7 mouse cellular contexts compared by ENCODE assay signal in genomic region chr14:47189635-47189955, GRCm38 (mm10). TPM values are rescaled to one million over a fixed set of nuclear protein-coding genes. Genes with fewer than 3 reads are reported as not detected.
DNase-seq lines count a peak whose midpoint lies in the region; ATAC-seq lines count a peak whose summit lies in the region.

No protein-coding gene starts in this region.

- H3K36me3 ChIP-seq in lung, embryonic 16.5 days (ENCODE audit: control insufficient read depth, insufficient read depth, low read length), result no peaks in the 10 kb centered on the region
- no peaks in the 10 kb centered on the region for H3K36me3 ChIP-seq in forebrain, embryonic 10.5 days (replicated peaks)
- H3K36me3 ChIP-seq in limb, embryonic 15.5 days, result no peaks in the 10 kb centered on the region
- no peaks in the 10 kb centered on the region for H3K36me3 ChIP-seq in stomach, embryonic 14.5 days (ENCODE audit: control insufficient read depth, insufficient read depth, low read length)

- WGBS in lung, embryonic 16.5 days, result 6% methylated on average over 8 of the region's 8 CpGs
- 12% methylated on average over 8 of the region's 8 CpGs for WGBS in forebrain, embryonic 10.5 days
- WGBS in limb, embryonic 15.5 days, result 17% methylated on average over 8 of the region's 8 CpGs
- WGBS in stomach, embryonic 14.5 days, result 10% methylated on average over 8 of the region's 8 CpGs

- peak overlapping the region; percentile 85 for H3K4me2 ChIP-seq in lung, embryonic 16.5 days (ENCODE audit: low read depth, low read length)
- H3K4me2 ChIP-seq in limb, embryonic 15.5 days, result peak overlapping the region; percentile 100
- peak overlapping the region; percentile 84 for H3K4me2 ChIP-seq in stomach, embryonic 14.5 days (replicated peaks; ENCODE audit: low read depth, low read length)

- peak; percentile 21; the same call in 1 of the 2 replicates for ATAC-seq in lung, embryonic 16.5 days (ENCODE audit: low read depth)
- ATAC-seq in limb, embryonic 15.5 days (ENCODE audit: insufficient number of reproducible peaks, low FRiP score, low TSS enrichment, low read depth), result no peak
- ATAC-seq in stomach, embryonic 14.5 days (ENCODE audit: insufficient number of reproducible peaks, insufficient read depth, low FRiP score, low read depth), result peak; percentile 12; the same call in 1 of the 2 replicates

- H3K4me3 ChIP-seq in lung, embryonic 16.5 days (ENCODE audit: low read length), result peak overlapping the region; percentile 70
- H3K4me3 ChIP-seq in forebrain, embryonic 10.5 days, result peak overlapping the region; percentile 76
- H3K4me3 ChIP-seq in limb, embryonic 15.5 days, result peak overlapping the region; percentile 61
- peak overlapping the region; percentile 55 for H3K4me3 ChIP-seq in stomach, embryonic 14.5 days (ENCODE audit: low read depth, low read length)

- H3K27me3 ChIP-seq in lung, embryonic 16.5 days (ENCODE audit: control insufficient read depth, insufficient read depth, low read depth, low read length), result peaks cover 11% of the 10 kb centered on the region
- peaks cover 27% of the 10 kb centered on the region for H3K27me3 ChIP-seq in forebrain, embryonic 10.5 days (ENCODE audit: poor library complexity, severe bottlenecking)
- peaks cover 16% of the 10 kb centered on the region for H3K27me3 ChIP-seq in limb, embryonic 15.5 days
- 0 out of 2 replicates have a peak, but pooled peaks cover 4% of the 10 kb centered on the region for H3K27me3 ChIP-seq in stomach, embryonic 14.5 days (ENCODE audit: control insufficient read depth, insufficient read depth, low read length)

- DNase-seq in lung, postnatal 14 days, result no peak
- DNase-seq in forebrain, embryonic 10.5 days (ENCODE audit: extremely low spot score, low spot score), result no peak
- DNase-seq in gastrocnemius, adult 8-10 months (ENCODE audit: low spot score in 2 of 2), result no peak
- no peak for DNase-seq in cerebellum, adult 18-20 months

- H3K27ac ChIP-seq in lung, embryonic 16.5 days (ENCODE audit: low read length), result no peak overlapping the region
- H3K27ac ChIP-seq in forebrain, embryonic 10.5 days, result 0 out of 2 replicates have a peak overlapping the region, but pooled peaks have one; percentile 40
- H3K27ac ChIP-seq in limb, embryonic 15.5 days, result no peak overlapping the region
- H3K27ac ChIP-seq in stomach, embryonic 14.5 days (ENCODE audit: low read length), result no peak overlapping the region

- H3K9ac ChIP-seq in lung, embryonic 16.5 days (ENCODE audit: low read length), result peak overlapping the region; percentile 64
- no peak overlapping the region for H3K9ac ChIP-seq in limb, embryonic 15.5 days
- H3K9ac ChIP-seq in stomach, embryonic 14.5 days (replicated peaks; ENCODE audit: low read depth, low read length), result no peak overlapping the region

- no peaks in the 10 kb centered on the region for H3K9me3 ChIP-seq in lung, embryonic 16.5 days (ENCODE audit: control insufficient read depth, low read length)
- no peaks in the 10 kb centered on the region for H3K9me3 ChIP-seq in forebrain, embryonic 10.5 days
- no peaks in the 10 kb centered on the region for H3K9me3 ChIP-seq in limb, embryonic 15.5 days
- H3K9me3 ChIP-seq in stomach, embryonic 14.5 days (ENCODE audit: control insufficient read depth, low read depth, low read length), result no peaks in the 10 kb centered on the region

- H3K4me1 ChIP-seq in lung, embryonic 16.5 days (replicated peaks; ENCODE audit: control insufficient read depth, insufficient read depth, low read length), result peaks cover 9% of the 10 kb centered on the region; the same call in 1 of the 2 replicates
- peaks cover 11% of the 10 kb centered on the region for H3K4me1 ChIP-seq in forebrain, embryonic 10.5 days
- H3K4me1 ChIP-seq in limb, embryonic 15.5 days, result peaks cover 10% of the 10 kb centered on the region
- 0 out of 2 replicates have a peak, but pooled peaks cover 6% of the 10 kb centered on the region for H3K4me1 ChIP-seq in stomach, embryonic 14.5 days (ENCODE audit: control insufficient read depth, insufficient read depth, low read length)

RNA-seq across cellular contexts. Expression of gene Gch1, which starts 0.4 kb away (rescaled TPM):
- polyA plus RNA-seq in lung, embryonic 16.5 days (2015; fragmentation: Nextera tagmentation; extraction: Ambion mirVana), result 4.6 and 5.6 TPM in 2 replicates
- polyA plus RNA-seq in forebrain, embryonic 10.5 days (2016; fragmentation: Nextera tagmentation; extraction: Ambion mirVana), result 0.73 and 0.74 TPM in 2 replicates
- 1.7 and 1.9 TPM in 2 replicates for polyA plus RNA-seq in limb, embryonic 15.5 days (2015; fragmentation: Nextera tagmentation; extraction: Ambion mirVana)
- polyA plus RNA-seq in stomach, embryonic 14.5 days (2014; fragmentation: Nextera tagmentation; extraction: Ambion mirVana), result 4.5 and 5.2 TPM in 2 replicates
- total RNA-seq in gastrocnemius, adult 8-10 months (2022), result 1 to 10 TPM; 1.7 to 2.6 (median 2.4) TPM
